Mouse (Mus musculus) hindbrain, embryonic 15.5 days (tissue): ENCODE data around the gene Enkur. TPM values are rescaled to one million over a fixed set of nuclear protein-coding genes. Genes with fewer than 3 reads are reported as not detected.

Experiments used
- polyA plus RNA-seq: library from polyadenylated mRNA; unstranded; fragments of >200 nt; fragmentation: Nextera tagmentation; extraction: Ambion mirVana; gene quantifications from 2 replicates; pipeline ENCODE4 v1.2.1, GENCODE M21; 2015

The Enkur gene
- polyA plus RNA-seq, 1 experiment from 2014 or later = 5.3 TPM

Other genes starting within 250 kb of the Enkur start
- gene Arhgap21, start 236.5 kb downstream of the Enkur start, polyA plus RNA-seq = 36.8 and 36.9 TPM in 2 replicates
- 20.7 and 22.6 TPM in 2 replicates for gene Thnsl1, start 359 bp upstream of the Enkur start, polyA plus RNA-seq
- 3.8 and 4.1 TPM in 2 replicates for gene Gpr158, start 162.2 kb upstream of the Enkur start, polyA plus RNA-seq